In genomic region chr3:88544955-88545591, GRCm38 (mm10) we compare ENCODE assay signal across 10 mouse cellular contexts. TPM values are rescaled to one million over a fixed set of nuclear protein-coding genes. Genes with fewer than 3 reads are reported as not detected.
DNase-seq lines count a peak whose midpoint lies in the region; ATAC-seq and TF ChIP-seq lines count a peak whose summit lies in the region.
"Had no signal": no experiment of that assay in that cellular context is flagged by ENCODE, and none has a peak within 500 bp of the region (broad histone marks: within the 10 kb centered on the region; RNA-seq: fewer than 3 reads in every experiment).

No protein-coding gene starts in this region.

- 0 out of 2 replicates have a peak overlapping the region, but pooled peaks have one; percentile 2 for H3K4me2 ChIP-seq in intestine, postnatal 0 days (replicated peaks; ENCODE audit: low read depth)
- no peak overlapping the region for H3K4me2 ChIP-seq in intestine, embryonic 15.5 days (replicated peaks)
- no peak overlapping the region for H3K4me2 ChIP-seq in embryonic facial prominence, embryonic 13.5 days
- H3K4me2 ChIP-seq in liver, postnatal 0 days (ENCODE audit: low read depth, low read length) = no peak overlapping the region
- H3K4me2 ChIP-seq: hindbrain, embryonic 14.5 days had no signal

- TF ChIP-seq EP300 in liver, postnatal 0 days (IDR thresholded peaks at IDR 0.05; ENCODE audit: low read depth) = no peak

- peaks cover 17% of the 10 kb centered on the region; the same call in 1 of the 2 replicates for H3K36me3 ChIP-seq in intestine, postnatal 0 days (ENCODE audit: control insufficient read depth, insufficient read depth)
- no peaks in the 10 kb centered on the region for H3K36me3 ChIP-seq in intestine, embryonic 15.5 days
- H3K36me3 ChIP-seq in embryonic facial prominence, embryonic 13.5 days = peaks cover 15% of the 10 kb centered on the region
- no peaks in the 10 kb centered on the region for H3K36me3 ChIP-seq in liver, postnatal 0 days (replicated peaks; ENCODE audit: insufficient read depth, low read length)

- DNase-seq in spleen, postnatal 36 days (ENCODE audit: low spot score in 2 of 2) = peak; percentile 60 to 61
- DNase-seq in spleen, postnatal 4 days (ENCODE audit: low spot score in 2 of 2) = no peak
- DNase-seq in liver, postnatal 0 days = no peak
- no peak for DNase-seq in layer of hippocampus, postnatal 36 days

- H3K9ac ChIP-seq in intestine, postnatal 0 days (ENCODE audit: low read depth, low read length) = no peak overlapping the region
- H3K9ac ChIP-seq in intestine, embryonic 15.5 days = no peak overlapping the region
- no peak overlapping the region for H3K9ac ChIP-seq in embryonic facial prominence, embryonic 13.5 days
- no peak overlapping the region for H3K9ac ChIP-seq in liver, postnatal 0 days (replicated peaks)
- H3K9ac ChIP-seq: hindbrain, embryonic 14.5 days had no signal

- no peak overlapping the region for H3K4me3 ChIP-seq in intestine, postnatal 0 days (ENCODE audit: low read depth, low read length)
- H3K4me3 ChIP-seq in intestine, embryonic 15.5 days (replicated peaks) = no peak overlapping the region
- H3K4me3 ChIP-seq in embryonic facial prominence, embryonic 13.5 days = no peak overlapping the region
- H3K4me3 ChIP-seq in liver, postnatal 0 days (ENCODE audit: low read depth, low read length) = no peak overlapping the region

- no peaks in the 10 kb centered on the region for H3K9me3 ChIP-seq in intestine, postnatal 0 days (ENCODE audit: control insufficient read depth)
- no peaks in the 10 kb centered on the region for H3K9me3 ChIP-seq in intestine, embryonic 15.5 days
- no peaks in the 10 kb centered on the region for H3K9me3 ChIP-seq in embryonic facial prominence, embryonic 13.5 days
- H3K9me3 ChIP-seq in liver, postnatal 0 days (ENCODE audit: low read length) = no peaks in the 10 kb centered on the region

- H3K27me3 ChIP-seq in intestine, postnatal 0 days (replicated peaks; ENCODE audit: control insufficient read depth, insufficient read depth, low read length) = no peaks in the 10 kb centered on the region
- no peaks in the 10 kb centered on the region for H3K27me3 ChIP-seq in intestine, embryonic 15.5 days (replicated peaks)
- H3K27me3 ChIP-seq in embryonic facial prominence, embryonic 13.5 days = no peaks in the 10 kb centered on the region
- H3K27me3 ChIP-seq in liver, postnatal 0 days (ENCODE audit: insufficient read depth, low read length) = no peaks in the 10 kb centered on the region

- WGBS in intestine, postnatal 0 days = 77% methylated on average over 20 of the region's 20 CpGs
- 66% methylated on average over 20 of the region's 20 CpGs for WGBS in intestine, embryonic 15.5 days
- WGBS in embryonic facial prominence, embryonic 13.5 days = 55% methylated on average over 20 of the region's 20 CpGs
- WGBS in liver, postnatal 0 days (ENCODE audit: insufficient replicate concordance) = 54% methylated on average over 20 of the region's 20 CpGs

- ATAC-seq in intestine, postnatal 0 days = no peak
- no peak for ATAC-seq in intestine, embryonic 15.5 days
- ATAC-seq in embryonic facial prominence, embryonic 13.5 days (ENCODE audit: insufficient number of reproducible peaks, insufficient read depth, low FRiP score, low TSS enrichment, low read depth) = no peak
- ATAC-seq in liver, postnatal 0 days = no peak; the same call in 1 of the 2 replicates

- no peak for TF ChIP-seq CTCF in intestine, postnatal 0 days (IDR thresholded peaks at IDR 0.05; ENCODE audit: low read depth)
- TF ChIP-seq CTCF in liver, postnatal 0 days (IDR thresholded peaks at IDR 0.05; ENCODE audit: low read depth) = no peak

- no peak overlapping the region for H3K27ac ChIP-seq in intestine, postnatal 0 days (ENCODE audit: low read depth, low read length)
- H3K27ac ChIP-seq in intestine, embryonic 15.5 days = no peak overlapping the region
- 0 out of 2 replicates have a peak overlapping the region, but pooled peaks have one; percentile 11 for H3K27ac ChIP-seq in embryonic facial prominence, embryonic 13.5 days
- H3K27ac ChIP-seq in liver, postnatal 0 days (ENCODE audit: low read depth) = no peak overlapping the region
- H3K27ac ChIP-seq: hindbrain, embryonic 14.5 days had no signal

- no peaks in the 10 kb centered on the region for H3K4me1 ChIP-seq in intestine, postnatal 0 days (replicated peaks; ENCODE audit: control insufficient read depth, insufficient read depth, low read length)
- H3K4me1 ChIP-seq in intestine, embryonic 15.5 days (replicated peaks) = peaks cover 10% of the 10 kb centered on the region; the same call in 1 of the 2 replicates
- peaks cover 28% of the 10 kb centered on the region for H3K4me1 ChIP-seq in embryonic facial prominence, embryonic 13.5 days
- peaks cover 2% of the 10 kb centered on the region; the same call in 1 of the 2 replicates for H3K4me1 ChIP-seq in liver, postnatal 0 days (ENCODE audit: insufficient read depth)

RNA-seq across cellular contexts. Expression of gene Rab25, which starts 3.0 kb away (rescaled TPM):
- polyA plus RNA-seq in intestine, postnatal 0 days (2015; fragmentation: Nextera tagmentation; extraction: Ambion mirVana) = 79.5 and 89.2 TPM in 2 replicates
- 75.2 and 89.8 TPM in 2 replicates for polyA plus RNA-seq in intestine, embryonic 15.5 days (2015; fragmentation: Nextera tagmentation; extraction: Ambion mirVana)
- polyA plus RNA-seq in embryonic facial prominence, embryonic 13.5 days (2015; fragmentation: Nextera tagmentation; extraction: Ambion mirVana) = 18.6 and 19.5 TPM in 2 replicates
- 0.13 and 0.29 TPM in 2 replicates for polyA plus RNA-seq in liver, postnatal 0 days (2015; fragmentation: Nextera tagmentation; extraction: Ambion mirVana)
- under 1 TPM in 1 of 2 experiments, not detected in 1; 0.63 TPM for total RNA-seq in layer of hippocampus, postnatal 36 days (2021)
- total RNA-seq: adrenal gland, adult 18-20 months; left cerebral cortex, adult 8-10 months had no signal

RNA-seq across cellular contexts. Expression of gene Lamtor2, which starts 7.8 kb away (rescaled TPM):
- 171 and 183 TPM in 2 replicates for polyA plus RNA-seq in intestine, postnatal 0 days (2015; fragmentation: Nextera tagmentation; extraction: Ambion mirVana)
- 188 and 231 TPM in 2 replicates for polyA plus RNA-seq in intestine, embryonic 15.5 days (2015; fragmentation: Nextera tagmentation; extraction: Ambion mirVana)
- polyA plus RNA-seq in embryonic facial prominence, embryonic 13.5 days (2015; fragmentation: Nextera tagmentation; extraction: Ambion mirVana) = 164 and 169 TPM in 2 replicates
- polyA plus RNA-seq in liver, postnatal 0 days (2015; fragmentation: Nextera tagmentation; extraction: Ambion mirVana) = 104 and 106 TPM in 2 replicates
- 100 to 1,000 TPM in 1 of 2 experiments, 10 to 100 TPM in 1; 91.0 to 111 TPM for total RNA-seq in layer of hippocampus, postnatal 36 days (2021)

RNA-seq across cellular contexts. Expression of gene Ubqln4, which starts 8.5 kb away (rescaled TPM):
- polyA plus RNA-seq in intestine, postnatal 0 days (2015; fragmentation: Nextera tagmentation; extraction: Ambion mirVana) = 17.3 and 19.2 TPM in 2 replicates
- polyA plus RNA-seq in intestine, embryonic 15.5 days (2015; fragmentation: Nextera tagmentation; extraction: Ambion mirVana) = 43.6 and 43.7 TPM in 2 replicates
- polyA plus RNA-seq in embryonic facial prominence, embryonic 13.5 days (2015; fragmentation: Nextera tagmentation; extraction: Ambion mirVana) = 43.0 and 44.6 TPM in 2 replicates
- polyA plus RNA-seq in liver, postnatal 0 days (2015; fragmentation: Nextera tagmentation; extraction: Ambion mirVana) = 12.5 and 13.5 TPM in 2 replicates
- 100 to 1,000 TPM; 109 to 111 TPM for total RNA-seq in layer of hippocampus, postnatal 36 days (2021)

RNA-seq across cellular contexts. Expression of gene Mex3a, which starts 12.9 kb away (rescaled TPM):
- polyA plus RNA-seq in intestine, postnatal 0 days (2015; fragmentation: Nextera tagmentation; extraction: Ambion mirVana) = 2.8 TPM in 2 replicates
- 9.6 and 11.2 TPM in 2 replicates for polyA plus RNA-seq in intestine, embryonic 15.5 days (2015; fragmentation: Nextera tagmentation; extraction: Ambion mirVana)
- polyA plus RNA-seq in embryonic facial prominence, embryonic 13.5 days (2015; fragmentation: Nextera tagmentation; extraction: Ambion mirVana) = 32.2 and 33.4 TPM in 2 replicates
- 0.37 and 0.51 TPM in 2 replicates for polyA plus RNA-seq in liver, postnatal 0 days (2015; fragmentation: Nextera tagmentation; extraction: Ambion mirVana)
- total RNA-seq in layer of hippocampus, postnatal 36 days (2021) = 1 to 10 TPM; 4.0 to 4.4 TPM

RNA-seq across cellular contexts. Expression of gene Ssr2, which starts 30.6 kb away (rescaled TPM):
- polyA plus RNA-seq in intestine, postnatal 0 days (2015; fragmentation: Nextera tagmentation; extraction: Ambion mirVana) = 249 and 268 TPM in 2 replicates
- polyA plus RNA-seq in intestine, embryonic 15.5 days (2015; fragmentation: Nextera tagmentation; extraction: Ambion mirVana) = 338 and 390 TPM in 2 replicates
- 259 and 274 TPM in 2 replicates for polyA plus RNA-seq in embryonic facial prominence, embryonic 13.5 days (2015; fragmentation: Nextera tagmentation; extraction: Ambion mirVana)
- polyA plus RNA-seq in liver, postnatal 0 days (2015; fragmentation: Nextera tagmentation; extraction: Ambion mirVana) = 141 and 155 TPM in 2 replicates
- total RNA-seq in layer of hippocampus, postnatal 36 days (2021) = 10 to 100 TPM; 97.1 to 98.9 TPM

Comparison
In these comparisons a context has a peak if more than half of its experiments do, and no peak if none do; other contexts are left out.
1. DNase-seq: peak in spleen, postnatal 36 days (2 of 2); none in spleen, postnatal 4 days (0 of 2), liver, postnatal 0 days (single experiment) and layer of hippocampus, postnatal 36 days (0 of 2).
2. RNA of gene Rab25, which starts 3.0 kb away (polyA plus RNA-seq): 79.5 to 89.2 TPM in intestine, postnatal 0 days, 75.2 to 89.8 TPM in intestine, embryonic 15.5 days and 18.6 to 19.5 TPM in embryonic facial prominence, embryonic 13.5 days; 0.13 to 0.29 TPM in liver, postnatal 0 days; every median in the first group is over 10 times any median in the second.